Mouse (Mus musculus) left cerebral cortex, postnatal 14 days (tissue): ENCODE results near the gene Fam166a. TPM values are rescaled to one million over a fixed set of nuclear protein-coding genes. Genes with fewer than 3 reads are reported as not detected.
"Not testable (repeated sequence)": the region's sequence is repeated elsewhere in the genome, so short reads cannot be mapped to it uniquely, and the experiment has no call there.

Source experiments
- DNase-seq, 2 experiments: peaks; one replicate each; pipeline ENCODE4 v3.0.0; 2021 to 2022; ENCODE audit warnings: low spot score in 2 of 2, mixed read lengths in 1 of 2
- intact Hi-C: fragments of 180-260 bp; cut with DNase I; formaldehyde crosslinking; loops from one replicate; pipeline ENCODE4 v1.15.1; 2025
- total RNA-seq, 2 experiments: library from RNA; stranded (reverse); gene quantifications; 2 replicates each; pipeline ENCODE4 v1.2.3; 2021

Gene Fam166a
- total RNA-seq, 2 experiments from 2014 or later: not detected

- intact Hi-C loops: no loop called here
- no peak for DNase-seq
Measured at GRCm38 (mm10) chr2:25236614-25237013, 18.1 kb downstream of the Fam166a start, which contains the start of gene Rnf224. TSS of gene Rnf224 (minus strand) at chr2:25236787.

GRCm38 (mm10) chr2:25237522-25237921, 19.0 kb downstream of the Fam166a start:
- intact Hi-C loops: no loop called here
- no peak for DNase-seq

GRCm38 (mm10) chr2:25238106-25238505, 19.6 kb downstream of the Fam166a start:
- intact Hi-C loops: no loop called here
- DNase-seq: no peak

- DNase-seq: no peak
Measured at GRCm38 (mm10) chr2:25239766-25240165, 21.2 kb downstream of the Fam166a start.

GRCm38 (mm10) chr2:25240310-25240709, 21.8 kb downstream of the Fam166a start:
- DNase-seq: no peak
- intact Hi-C loops: no loop called here

More at GRCm38 (mm10) chr2:25239766-25240165, 21.2 kb downstream of the Fam166a start:
- intact Hi-C loops: no loop called here

- peak; percentile 69 to 75 for DNase-seq
- intact Hi-C loops: no loop called here
Measured at GRCm38 (mm10) chr2:25240723-25241437, 22.3 kb downstream of the Fam166a start.

- DNase-seq: no peak
- intact Hi-C loops: no loop called here
Measured at GRCm38 (mm10) chr2:25241438-25241775, 22.9 kb downstream of the Fam166a start.

GRCm38 (mm10) chr2:25242101-25242506, 23.6 kb downstream of the Fam166a start, which contains the start of the genes Rnf208 and Cysrt1:
TSS of gene Rnf208 (plus strand) at chr2:25242255.
TSS of gene Cysrt1 (minus strand) at chr2:25242452.
- DNase-seq: peak in 1 of 2 experiments; percentile 59

GRCm38 (mm10) chr2:25243342-25243741, 24.8 kb downstream of the Fam166a start:
- no peak for DNase-seq
- intact Hi-C loops: no loop called here

More at GRCm38 (mm10) chr2:25242101-25242506, 23.6 kb downstream of the Fam166a start, which contains the start of the genes Rnf208 and Cysrt1:
- intact Hi-C loops: no loop called here

- intact Hi-C loops: no loop called here
Measured at GRCm38 (mm10) chr2:25244144-25244543, 25.6 kb downstream of the Fam166a start.

GRCm38 (mm10) chr2:25246183-25247072, 27.9 kb downstream of the Fam166a start, which contains the start of gene AL732309.1:
TSS of gene AL732309.1 (minus strand) at chr2:25246863.
- intact Hi-C loops: no loop called here

More at GRCm38 (mm10) chr2:25244144-25244543, 25.6 kb downstream of the Fam166a start:
- DNase-seq: no peak

GRCm38 (mm10) chr2:25252331-25252730, 33.8 kb downstream of the Fam166a start:
- no peak for DNase-seq
- intact Hi-C loops: no loop called here

More at GRCm38 (mm10) chr2:25246183-25247072, 27.9 kb downstream of the Fam166a start, which contains the start of gene AL732309.1:
- no peak for DNase-seq

GRCm38 (mm10) chr2:25255284-25255779, 36.8 kb downstream of the Fam166a start, which contains the start of gene Tmem203:
TSS of gene Tmem203 (plus strand) at chr2:25255439.
- intact Hi-C loops: loop anchor here (5.0 kb wide), 1 partner anchor 63 kb away; no protein-coding TSS in a partner anchor
- peak; percentile 85 to 88 for DNase-seq

GRCm38 (mm10) chr2:25256443-25257109, 38.0 kb downstream of the Fam166a start:
- DNase-seq: peak in 1 of 2 experiments; percentile 44
- intact Hi-C loops: loop anchor here (5.0 kb wide), 1 partner anchor 64 kb away; no protein-coding TSS in a partner anchor

- intact Hi-C loops: loop anchor here (5.0 kb wide), 1 partner anchor 65 kb away; no protein-coding TSS in a partner anchor
- DNase-seq: not testable (repeated sequence)
Measured at GRCm38 (mm10) chr2:25257250-25257649, 38.7 kb downstream of the Fam166a start.

GRCm38 (mm10) chr2:25258887-25259286, 40.3 kb downstream of the Fam166a start:
- no peak for DNase-seq
- intact Hi-C loops: loop anchor here (5.0 kb wide), 1 partner anchor 67 kb away; no protein-coding TSS in a partner anchor

GRCm38 (mm10) chr2:25261870-25262269, 43.3 kb downstream of the Fam166a start:
- intact Hi-C loops: no loop called here
- no peak for DNase-seq

- intact Hi-C loops: no loop called here
- DNase-seq: peak; percentile 95 to 98
Measured at GRCm38 (mm10) chr2:25262291-25262767, 43.8 kb downstream of the Fam166a start, which contains the start of gene Tprn. TSS of gene Tprn (plus strand) at chr2:25262618.
